Mouse (Mus musculus) hindbrain, postnatal 0 days (tissue): ENCODE measurements around the gene Fam53b. TPM values are rescaled to one million over a fixed set of nuclear protein-coding genes. Genes with fewer than 3 reads are reported as not detected.

Experiments
- ATAC-seq: fragments of 200-750 bp; cut with Nextera tagmentation; 2 replicates; pipeline ENCODE4 v1.8.0; 2017; ENCODE audit warnings: mild to moderate bottlenecking, moderate TSS enrichment, moderate library complexity
- DNase-seq: peaks from one replicate; pipeline ENCODE4 v3.0.0-alpha.2; 2015; ENCODE audit warnings: low spot score
- H3K27ac ChIP-seq: fragments of 300-500 bp; sonication (generic); 2 replicates; pipeline ENCODE4 v1.5.1; 2014; ENCODE audit warnings: mild to moderate bottlenecking
- H3K27me3 ChIP-seq: fragments of 300-500 bp; sonication (generic); 2 replicates; pipeline ENCODE4 v1.6.1; 2014; ENCODE audit warnings: low read length, mixed read lengths; ENCODE audit not compliant: insufficient read depth
- H3K36me3 ChIP-seq: fragments of 300-500 bp; sonication (generic); 2 replicates; pipeline ENCODE4 v1.6.1; 2014; ENCODE audit warnings: low read length, mixed read lengths; ENCODE audit not compliant: insufficient read depth
- H3K4me1 ChIP-seq: fragments of 300-500 bp; sonication (generic); 2 replicates; pipeline ENCODE4 v1.6.1; 2014; ENCODE audit warnings: antibody characterized with exemption, low read length, mixed read lengths; ENCODE audit not compliant: insufficient read depth
- H3K4me2 ChIP-seq: fragments of 300-500 bp; sonication (generic); 2 replicates; pipeline ENCODE4 v1.6.1; 2014; ENCODE audit warnings: low read depth, mild to moderate bottlenecking, low read length, moderate library complexity, mixed read lengths
- H3K4me3 ChIP-seq: fragments of 300-500 bp; sonication (generic); 2 replicates; pipeline ENCODE4 v1.5.1; 2014; ENCODE audit warnings: low read length
- H3K9ac ChIP-seq: fragments of 300-500 bp; sonication (generic); replicated peaks from 2 replicates; pipeline ENCODE4 v1.6.1; 2014; ENCODE audit warnings: mild to moderate bottlenecking, low read length, moderate library complexity, mixed read lengths
- H3K9me3 ChIP-seq: fragments of 300-500 bp; sonication (generic); 2 replicates; pipeline ENCODE4 v1.6.1; 2016; ENCODE audit warnings: low read length, mixed read lengths
- CTCF ChIP-seq: IDR thresholded peaks from 2 replicates; pipeline ENCODE4 v1.5.1; 2016; ENCODE audit warnings: antibody characterized with exemption, control low read depth, low read depth
- WGBS: fragments of 180-500 bp; shearing (Covaris S2); extraction: QIAGEN DNeasy Blood & Tissue Kit; methylation state at CpG from one replicate; pipeline ENCODE4 v1.1.7; 2014; 5-methylcytosine and 5-hydroxymethylcytosine counted together
- polyA plus RNA-seq: library from polyadenylated mRNA; unstranded; fragments of >200 nt; fragmentation: Nextera tagmentation; extraction: Ambion mirVana; gene quantifications from 2 replicates; pipeline ENCODE4 v1.2.1, GENCODE M21; 2015
- total RNA-seq: library from RNA; depleted of rRNA; stranded (reverse); fragments of >200 nt; gene quantifications from 2 replicates; pipeline ENCODE4 v1.2.3, GENCODE M21; 2014

The Fam53b gene
- total and polyA plus RNA-seq, 2 experiments from 2014 or later, result 10.2 to 21.0 TPM

DNA sequence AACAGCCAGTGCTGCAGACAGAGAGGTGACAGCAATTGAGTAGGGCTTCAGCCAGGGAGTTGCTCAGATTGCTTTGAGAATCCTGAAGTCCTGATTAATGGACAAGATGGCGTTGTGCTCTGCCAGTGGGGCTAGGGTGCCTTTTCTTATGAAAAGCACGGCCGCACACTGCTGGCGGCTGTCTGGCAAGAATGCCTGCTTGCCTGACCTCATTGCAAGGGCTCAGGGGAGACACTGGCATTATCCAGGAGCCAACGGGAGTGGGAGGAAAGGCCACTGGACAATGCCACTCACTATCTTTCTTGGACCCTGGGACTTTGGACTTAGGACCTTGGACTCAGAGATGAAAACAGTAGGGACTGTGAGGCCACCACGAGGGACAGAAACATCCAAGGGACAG lies 80.2 kb downstream of the Fam53b start:
- peak overlapping the region; percentile 66 for H3K27ac ChIP-seq
- H3K9ac ChIP-seq, result no peak overlapping the region
- no peak for ATAC-seq
- H3K9me3 ChIP-seq, result no peaks in the 10 kb centered on the region
- H3K4me2 ChIP-seq, result no peak overlapping the region
- peaks cover 40% of the 10 kb centered on the region for H3K4me1 ChIP-seq
- 25% methylated on average over 6 of the region's 6 CpGs for WGBS
- H3K4me3 ChIP-seq, result no peak overlapping the region
- peak; percentile 39 for DNase-seq
- TF ChIP-seq CTCF, result no peak
- no peaks in the 10 kb centered on the region for H3K36me3 ChIP-seq
- no peaks in the 10 kb centered on the region for H3K27me3 ChIP-seq

DNA sequence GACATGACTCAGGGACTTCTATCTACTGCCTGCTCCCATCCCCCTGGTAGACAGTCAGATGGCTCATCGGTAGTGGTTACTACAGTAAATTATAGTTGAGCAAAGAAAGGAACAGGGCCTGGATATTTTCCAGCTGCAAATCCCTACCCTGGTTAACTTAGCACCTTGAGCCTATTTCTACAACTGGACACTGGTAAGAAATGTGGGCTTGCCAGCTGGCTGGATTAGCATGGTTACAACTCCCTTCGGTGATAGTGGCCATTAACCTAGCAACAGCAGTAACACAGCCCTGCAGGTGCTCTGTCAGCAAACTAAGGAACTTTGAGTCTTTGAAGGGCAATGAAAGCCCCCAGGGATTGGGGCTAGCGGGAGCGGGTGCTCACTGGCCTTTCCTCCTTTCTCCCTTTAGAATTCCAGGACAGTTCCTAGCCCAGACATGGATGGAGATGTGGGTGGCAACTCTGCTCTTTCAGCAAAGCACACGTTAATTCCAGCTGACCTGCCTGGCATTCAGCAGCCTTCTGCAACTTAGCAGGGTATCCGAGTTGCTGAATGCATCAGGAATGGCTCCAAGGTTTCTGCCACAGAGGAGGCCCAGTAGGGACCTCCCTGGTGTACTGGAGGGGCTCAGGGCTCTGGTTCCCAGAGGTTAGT lies 81.4 kb downstream of the Fam53b start:
- Histone ChIP-seq H3K27me3 (no peaks in the 10 kb centered on the region), H3K4me1 (peaks cover 40% of the 10 kb centered on the region), H3K36me3 (no peaks in the 10 kb centered on the region), H3K9ac (no peak overlapping the region), H3K9me3 (no peaks in the 10 kb centered on the region), H3K4me2 (no peak overlapping the region), H3K4me3 (no peak overlapping the region), H3K27ac (peak overlapping the region; percentile 70; the same call in 1 of the 2 replicates)
- no peak for ATAC-seq
- WGBS, result 26% methylated on average over 6 of the region's 6 CpGs
- DNase-seq, result peak; percentile 70
- TF ChIP-seq CTCF, result no peak

GRCm38 (mm10) chr7:132731558-132731957 lies 82.1 kb downstream of the Fam53b start:
- TF ChIP-seq CTCF, result no peak

GRCm38 (mm10) chr7:132730510-132730909 lies 83.2 kb downstream of the Fam53b start:
- H3K36me3 ChIP-seq, result no peaks in the 10 kb centered on the region
- no peak overlapping the region for H3K9ac ChIP-seq
- H3K27ac ChIP-seq, result peak overlapping the region; percentile 70; the same call in 1 of the 2 replicates
- peaks cover 34% of the 10 kb centered on the region for H3K4me1 ChIP-seq
- TF ChIP-seq CTCF, result 0 out of 2 replicates have a peak, but pooled peaks have one; percentile 11
- WGBS, result 46% methylated on average over 7 of the region's 7 CpGs
- no peaks in the 10 kb centered on the region for H3K27me3 ChIP-seq
- peak; percentile 39 for DNase-seq
- no peak overlapping the region for H3K4me3 ChIP-seq
- ATAC-seq, result peak; percentile 24; the same call in 1 of the 2 replicates
- H3K9me3 ChIP-seq, result no peaks in the 10 kb centered on the region
- H3K4me2 ChIP-seq, result no peak overlapping the region

More at GRCm38 (mm10) chr7:132731558-132731957, 82.1 kb downstream of the Fam53b start:
- H3K27me3 ChIP-seq, result no peaks in the 10 kb centered on the region
- H3K27ac ChIP-seq, result peak overlapping the region; percentile 70; the same call in 1 of the 2 replicates
- DNase-seq (no peak), ATAC-seq (no peak)
- no peaks in the 10 kb centered on the region for H3K9me3 ChIP-seq
- no peak overlapping the region for H3K9ac ChIP-seq
- H3K4me1 ChIP-seq, result peaks cover 44% of the 10 kb centered on the region
- no peak overlapping the region for H3K4me3 ChIP-seq
- H3K4me2 ChIP-seq, result no peak overlapping the region
- no peaks in the 10 kb centered on the region for H3K36me3 ChIP-seq
- 38% methylated on average over 6 of the region's 6 CpGs for WGBS

DNA sequence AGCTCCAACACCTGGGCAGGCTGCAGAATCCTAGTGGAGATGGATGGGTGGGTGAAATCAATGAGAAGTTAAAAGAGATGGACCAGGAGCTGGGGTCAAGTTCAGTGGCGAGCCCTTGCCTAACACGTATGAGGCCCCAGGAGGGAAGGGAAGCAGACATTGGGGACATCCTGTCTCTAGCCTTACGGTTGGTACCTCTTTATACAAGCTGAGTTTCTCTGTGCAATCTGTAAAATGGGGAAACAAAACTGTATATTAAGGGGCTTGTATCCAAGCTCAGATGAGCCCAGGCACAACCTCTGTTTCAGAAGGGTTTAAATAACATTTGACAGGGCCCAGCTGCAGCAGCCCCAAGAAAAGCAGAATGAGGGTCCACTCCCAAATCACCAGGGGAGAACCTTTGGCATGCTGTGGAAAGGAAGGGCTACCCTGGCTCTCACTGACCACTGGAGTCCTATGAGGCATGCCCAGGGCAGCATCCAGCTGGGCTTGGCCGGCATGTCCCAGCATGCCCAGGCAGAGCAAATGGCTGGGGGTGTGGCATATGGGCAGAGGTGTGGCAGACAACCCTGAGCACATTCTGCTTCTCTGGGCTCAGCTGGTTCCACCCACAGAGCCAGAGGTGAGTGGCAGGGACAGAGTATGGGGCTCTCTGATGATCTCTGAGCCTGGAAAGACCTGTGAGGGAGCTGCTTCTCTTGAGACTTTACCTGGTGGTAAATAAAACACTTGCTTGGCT lies 84.4 kb downstream of the Fam53b start:
- no peak overlapping the region for H3K9ac ChIP-seq
- no peak for TF ChIP-seq CTCF
- 72% methylated on average over 4 of the region's 4 CpGs for WGBS
- H3K4me1 ChIP-seq, result peaks cover 36% of the 10 kb centered on the region
- no peaks in the 10 kb centered on the region for H3K27me3 ChIP-seq
- no peak overlapping the region for H3K4me3 ChIP-seq
- no peak overlapping the region for H3K4me2 ChIP-seq
- no peak for ATAC-seq
- H3K36me3 ChIP-seq, result no peaks in the 10 kb centered on the region
- DNase-seq, result no peak
- H3K27ac ChIP-seq, result no peak overlapping the region
- H3K9me3 ChIP-seq, result no peaks in the 10 kb centered on the region

GRCm38 (mm10) chr7:132726106-132726861 lies 87.4 kb downstream of the Fam53b start:
- H3K27ac ChIP-seq, result no peak overlapping the region
- H3K36me3 ChIP-seq, result no peaks in the 10 kb centered on the region

More at GRCm38 (mm10) chr7:132726106-132726861, 87.4 kb downstream of the Fam53b start:
- WGBS, result 60% methylated on average over 13 of the region's 13 CpGs
- Histone ChIP-seq H3K9ac (no peak overlapping the region), H3K4me3 (no peak overlapping the region), H3K9me3 (no peaks in the 10 kb centered on the region), H3K4me2 (no peak overlapping the region), H3K4me1 (peaks cover 19% of the 10 kb centered on the region; the same call in 1 of the 2 replicates), H3K27me3 (no peaks in the 10 kb centered on the region)
- TF ChIP-seq CTCF, result no peak
- DNase-seq (peak; percentile 35), ATAC-seq (no peak)
